11 mouse cellular contexts compared by ENCODE assay signal in genomic region chr1:54159531-54159930, GRCm38 (mm10).
A peak's percentile ranks its signal among the peaks of the same experiment; 100 is the strongest.
DNase-seq lines count a peak whose midpoint lies in the region.
"Had no signal": no experiment of that assay in that cellular context is flagged by ENCODE, and none has a peak within 500 bp of the region (broad histone marks: within the 10 kb centered on the region; RNA-seq: fewer than 3 reads in every experiment).

No protein-coding gene starts in this region.

- DNase-seq in cerebellum, postnatal 10 days: peak; percentile 43 to 46
- DNase-seq in cerebellum, postnatal 4 days (ENCODE audit: low spot score in 2 of 2): no peak
- DNase-seq in kidney, postnatal 14 days: peak; percentile 15
- no peak for DNase-seq in kidney, adult 11 months
- DNase-seq in retina, postnatal 1 day: peak; percentile 6
- no peak for DNase-seq in retina, embryonic 14.5 days (ENCODE audit: low spot score)
- peak; percentile 17 for DNase-seq in mesoderm, embryonic 11.5 days (ENCODE audit: low read depth, low spot score)
- no peak for DNase-seq in embryo, embryonic 10 days (ENCODE audit: low spot score)
- DNase-seq: embryo, embryonic 11 days; kidney, adult 2 months; thymus, postnatal 14 days had no signal

Comparison
In these comparisons a context has a peak if more than half of its experiments do, and no peak if none do; other contexts are left out.
1. DNase-seq: peak in cerebellum, postnatal 10 days (2 of 2), kidney, postnatal 14 days (single experiment), retina, postnatal 1 day (single experiment) and mesoderm, embryonic 11.5 days (single experiment); none in cerebellum, postnatal 4 days (0 of 2), kidney, adult 11 months (single experiment), retina, embryonic 14.5 days (single experiment) and embryo, embryonic 10 days (single experiment).